Mouse (Mus musculus) olfactory bulb, adult 2 months (tissue): ENCODE measurements around the gene Prdx5.

Experiments used
- CTCF ChIP-seq: fragments of 200-500 bp; IDR thresholded peaks from 2 replicates; pipeline ENCODE4 v1.5.1; 2012; ENCODE audit warnings: low read depth, mild to moderate bottlenecking, low read length, moderate library complexity; ENCODE audit not compliant: insufficient read depth
- POLR2A ChIP-seq: fragments of 200-500 bp; IDR thresholded peaks from 2 replicates; pipeline ENCODE4 v1.6.1; 2012; ENCODE audit warnings: mild to moderate bottlenecking, low read depth, low read length, moderate library complexity; ENCODE audit not compliant: insufficient read depth

- TF ChIP-seq POLR2A (no peak), CTCF (no peak)
These were observed 3.1 kb upstream of the Prdx5 start for GRCm38 (mm10) chr19:6913036-6913435.
